ENCODE assay signal across 16 mouse cellular contexts in the genomic region with DNA sequence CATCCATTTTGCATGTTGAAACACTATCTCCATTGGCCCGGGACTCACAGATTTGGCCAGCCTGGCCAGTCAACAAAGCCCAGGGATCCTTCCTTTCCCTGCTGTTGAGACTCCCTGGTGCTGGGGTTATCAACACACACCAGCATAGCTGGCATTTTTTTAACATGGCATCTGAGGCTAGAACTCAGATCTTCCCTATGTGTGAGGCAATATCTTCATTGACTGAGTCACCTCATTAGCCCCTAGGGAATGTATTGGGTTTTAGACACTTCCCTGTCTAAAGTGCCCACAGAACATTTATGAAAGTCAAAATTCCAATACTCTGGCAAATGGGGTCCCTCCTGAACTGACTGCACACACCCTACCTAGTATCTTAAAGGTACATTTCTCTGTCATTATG.
"Had no signal": no experiment of that assay in that cellular context is flagged by ENCODE, and none has a peak within 500 bp of the region (broad histone marks: within the 10 kb centered on the region; RNA-seq: fewer than 3 reads in every experiment).

No protein-coding gene starts in this region.

- H3K27me3 ChIP-seq: neural tube, embryonic 13.5 days; neural tube, embryonic 15.5 days; stomach, embryonic 15.5 days had no signal

- H3K27ac ChIP-seq: neural tube, embryonic 13.5 days; neural tube, embryonic 15.5 days; stomach, embryonic 15.5 days; stomach, postnatal 0 days had no signal

- H3K9ac ChIP-seq: neural tube, embryonic 13.5 days; neural tube, embryonic 15.5 days; stomach, embryonic 15.5 days had no signal

- DNase-seq: retina, postnatal 1 day; right cerebral cortex, adult 18-20 months; right cerebral cortex, postnatal 14 days; right cerebral cortex, postnatal 25 days; right cerebral cortex, postnatal 4 days; spleen, adult 18-20 months; thymus, adult 18-20 months; thymus, adult 2 months; thymus, postnatal 14 days; thymus, postnatal 25 days; thymus, postnatal 36 days; thymus, postnatal 4 days had no signal

- H3K4me1 ChIP-seq: neural tube, embryonic 15.5 days; stomach, embryonic 15.5 days had no signal

- H3K9me3 ChIP-seq: neural tube, embryonic 13.5 days; neural tube, embryonic 15.5 days; stomach, embryonic 15.5 days had no signal

- H3K36me3 ChIP-seq: neural tube, embryonic 13.5 days; neural tube, embryonic 15.5 days; stomach, embryonic 15.5 days had no signal

- H3K4me2 ChIP-seq: neural tube, embryonic 13.5 days; neural tube, embryonic 15.5 days; stomach, embryonic 15.5 days had no signal

- H3K4me3 ChIP-seq: neural tube, embryonic 13.5 days; neural tube, embryonic 15.5 days; stomach, embryonic 15.5 days had no signal
